Mouse (Mus musculus) lung, postnatal 36 days (tissue): Measurements from ENCODE around the gene Lhfp.
A peak's percentile ranks its signal among the peaks of the same experiment; 100 is the strongest.
"Not testable (repeated sequence)": the region's sequence is repeated elsewhere in the genome, so short reads cannot be mapped to it uniquely, and the experiment has no call there.

Experiments used
- DNase-seq: peaks from one replicate; pipeline ENCODE4 v3.0.0; 2022; ENCODE audit warnings: mixed read lengths

Gene Lhfp

DNA sequence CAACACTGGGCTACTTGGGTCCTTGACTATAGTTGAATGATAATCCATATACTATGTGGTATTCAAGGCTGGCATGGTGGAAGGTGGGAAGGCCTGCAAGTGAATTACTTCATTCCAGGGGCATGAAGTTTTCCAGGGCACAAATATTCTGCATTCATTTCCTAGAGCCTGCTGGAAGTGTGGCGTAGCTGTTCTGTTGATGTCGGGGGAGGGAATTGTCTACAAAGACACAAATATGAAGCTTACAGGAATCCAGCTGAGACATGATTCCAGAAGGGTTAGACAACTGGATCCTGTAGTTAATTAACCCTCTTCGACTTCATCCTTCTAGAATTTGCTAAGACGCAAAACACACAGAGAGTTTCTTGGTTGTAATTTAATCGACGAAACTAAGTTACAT is 60.4 kb downstream of the Lhfp start:
- DNase-seq: no peak

DNA sequence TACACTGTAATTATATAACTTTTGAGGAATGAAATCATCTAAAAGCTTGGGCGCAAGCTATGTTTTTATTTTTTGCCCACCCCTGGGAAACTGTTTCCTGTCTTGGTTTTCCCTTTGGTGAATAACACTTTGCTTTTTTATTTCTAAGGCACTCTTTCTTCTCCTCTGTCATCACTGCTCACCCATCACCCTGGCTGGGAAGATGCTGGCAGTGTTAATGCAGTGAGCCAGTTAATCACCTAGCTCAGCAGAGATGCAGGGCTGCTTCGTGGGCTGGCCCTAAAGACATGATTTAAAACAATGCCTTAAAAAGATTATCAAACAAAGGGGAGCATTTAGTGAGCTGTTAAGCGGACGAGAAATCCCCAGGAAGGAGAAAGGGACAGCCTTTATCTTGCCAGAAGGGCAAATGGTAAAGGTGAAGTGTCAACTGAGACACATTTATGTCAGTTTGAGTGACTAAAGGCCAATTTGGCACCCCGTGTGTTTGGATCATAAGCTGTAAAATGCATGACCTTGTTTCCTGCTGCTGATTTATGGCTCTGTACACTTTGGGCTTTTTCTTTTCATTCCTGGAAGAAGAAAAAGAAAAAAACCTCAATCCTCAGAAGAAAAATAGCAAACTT is 60.9 kb downstream of the Lhfp start:
- DNase-seq: no peak

GRCm38 (mm10) chr3:53102757-53103153 is 61.4 kb downstream of the Lhfp start:
- DNase-seq: no peak

DNA sequence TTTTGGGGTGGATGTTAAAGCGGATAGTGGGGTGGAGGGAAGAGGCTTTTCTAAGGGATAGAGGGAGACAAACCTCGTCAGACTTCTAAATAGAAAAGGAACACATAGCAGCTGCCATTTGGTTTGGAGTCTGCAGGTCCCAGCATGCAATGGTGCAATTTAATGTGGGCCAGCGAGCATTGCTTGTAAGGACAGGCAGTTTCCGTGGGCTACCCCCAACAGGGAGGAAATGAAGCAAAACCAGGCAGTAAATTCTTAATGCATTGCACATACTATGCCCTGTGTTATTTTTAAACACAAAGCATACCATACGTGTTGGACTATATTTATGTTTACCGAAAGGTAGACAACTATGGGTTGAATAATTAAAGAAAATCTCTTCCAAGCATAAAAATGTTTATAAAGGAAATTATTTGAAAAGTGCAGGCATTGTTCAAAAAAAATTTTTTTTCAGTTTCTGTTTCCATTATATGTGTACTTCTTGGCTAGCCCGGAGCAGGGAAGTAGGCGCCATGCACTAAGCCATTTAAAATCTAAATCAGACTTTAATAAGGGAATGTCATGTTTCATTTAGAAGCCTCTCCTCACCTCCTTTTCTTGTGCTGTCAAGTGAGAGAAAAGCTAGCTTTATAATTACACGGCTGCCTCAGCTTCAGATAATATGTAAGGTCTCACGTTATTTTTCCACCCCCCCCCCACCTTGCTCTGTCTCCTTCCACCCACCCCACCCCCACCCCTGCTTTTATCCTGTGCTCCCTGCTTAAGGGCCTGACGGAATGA is 67.5 kb downstream of the Lhfp start:
- no peak for DNase-seq

DNA sequence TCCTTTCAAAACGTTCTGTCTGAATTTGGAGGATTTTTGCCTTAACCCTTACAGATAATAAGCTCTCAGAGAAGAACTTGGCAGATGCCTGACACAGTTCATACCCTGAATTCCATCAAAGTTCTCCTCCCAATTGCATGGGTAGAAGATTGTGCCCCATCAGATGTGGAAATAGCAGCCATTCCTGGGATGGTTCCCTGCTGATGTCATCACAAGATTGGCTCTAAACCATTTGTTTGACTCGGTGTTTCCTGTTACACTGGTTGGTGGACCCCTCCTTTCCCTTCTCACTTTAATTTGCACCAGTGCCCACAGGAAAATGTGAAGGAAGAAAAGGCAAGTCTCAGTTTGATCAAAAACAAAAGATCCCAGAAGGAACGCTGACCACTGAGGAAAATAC is 68.6 kb downstream of the Lhfp start:
- DNase-seq: peak; percentile 70

DNA sequence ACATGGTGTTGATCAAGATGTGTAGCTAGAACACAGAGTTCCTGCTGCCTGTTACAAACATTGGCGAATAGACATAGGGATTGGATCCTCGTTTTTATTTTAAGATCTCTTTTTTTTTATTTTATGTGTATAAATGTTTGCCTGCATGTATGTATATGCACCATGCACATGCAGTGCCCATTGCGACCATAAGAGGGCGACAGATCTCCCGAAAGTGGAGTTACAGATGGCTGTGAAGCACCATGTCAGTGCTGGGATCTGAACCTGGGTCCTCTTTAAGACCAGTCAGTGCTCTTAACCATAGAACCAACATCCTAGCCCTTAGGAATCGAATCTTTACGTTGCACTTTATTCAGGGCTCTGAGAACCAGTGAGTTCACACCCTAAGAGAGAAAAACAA is 70.7 kb downstream of the Lhfp start:
- DNase-seq: no peak

DNA sequence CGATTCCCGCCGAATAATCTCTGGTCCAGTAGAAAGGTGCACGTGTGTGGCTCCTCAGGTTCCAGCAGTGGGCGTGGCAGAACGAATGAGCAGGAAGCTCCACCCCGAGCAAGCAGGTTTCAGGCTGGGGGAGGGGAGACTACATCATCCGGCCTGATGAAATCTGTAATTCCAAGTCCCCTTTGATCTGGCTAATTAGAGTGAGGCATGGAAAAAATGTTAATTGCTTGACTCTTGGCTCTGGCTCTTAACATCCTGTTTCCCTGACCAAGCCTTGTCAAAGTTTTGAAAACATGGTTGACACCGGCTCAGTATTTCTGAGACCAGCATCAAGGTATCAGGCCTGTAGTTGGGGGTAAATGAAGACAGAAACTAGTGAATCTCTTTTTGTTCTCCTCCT is 77.4 kb downstream of the Lhfp start:
- not testable (repeated sequence) for DNase-seq

- no peak for DNase-seq
Measured at GRCm38 (mm10) chr3:53119978-53120377, 78.7 kb downstream of the Lhfp start.

DNA sequence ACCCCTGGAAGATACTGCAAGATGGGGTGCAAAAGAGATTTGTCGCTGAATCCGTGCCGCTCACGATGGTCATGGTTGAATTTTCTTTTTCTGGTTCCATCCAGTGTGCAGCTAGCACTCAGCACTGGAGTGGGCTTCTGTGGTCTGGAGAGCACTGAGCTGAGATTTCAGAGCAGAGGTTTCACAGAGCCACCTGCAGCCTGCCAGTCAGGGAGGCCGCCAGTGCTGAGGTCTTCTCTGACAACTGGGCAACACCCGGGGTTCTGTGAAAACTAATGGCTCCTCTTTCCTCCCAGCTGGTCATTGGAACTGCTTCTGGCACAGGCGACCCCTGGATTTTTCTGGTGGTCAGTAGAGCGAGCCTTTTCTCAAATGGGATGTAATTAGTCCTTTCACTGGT is 84.2 kb downstream of the Lhfp start:
- DNase-seq: no peak

- peak; percentile 24 for DNase-seq
Measured at GRCm38 (mm10) chr3:53138785-53139184, 97.5 kb downstream of the Lhfp start.

GRCm38 (mm10) chr3:53139205-53139604 is 97.9 kb downstream of the Lhfp start:
- no peak for DNase-seq

DNA sequence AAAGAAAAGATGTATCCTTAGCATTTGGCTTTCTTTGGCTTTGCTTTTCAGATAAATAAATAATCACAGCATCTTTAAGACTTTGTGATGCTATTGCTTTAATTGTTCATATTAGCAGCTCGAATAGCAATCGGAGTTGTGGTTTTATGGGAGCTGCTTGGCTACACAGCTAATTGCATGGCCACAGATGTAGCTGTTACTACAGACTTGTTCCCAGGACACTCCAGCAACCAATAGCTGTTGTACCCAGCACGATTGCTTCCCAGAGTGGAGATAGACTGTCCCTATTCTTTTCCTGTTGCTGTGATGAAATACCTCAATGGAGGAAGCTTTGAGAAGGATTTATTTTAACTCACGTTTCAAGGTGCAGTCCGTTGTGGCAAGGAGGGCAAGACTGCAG is 98.3 kb downstream of the Lhfp start:
- DNase-seq: no peak

- DNase-seq: no peak
Measured at GRCm38 (mm10) chr3:53142528-53142927, 101.2 kb downstream of the Lhfp start.

DNA sequence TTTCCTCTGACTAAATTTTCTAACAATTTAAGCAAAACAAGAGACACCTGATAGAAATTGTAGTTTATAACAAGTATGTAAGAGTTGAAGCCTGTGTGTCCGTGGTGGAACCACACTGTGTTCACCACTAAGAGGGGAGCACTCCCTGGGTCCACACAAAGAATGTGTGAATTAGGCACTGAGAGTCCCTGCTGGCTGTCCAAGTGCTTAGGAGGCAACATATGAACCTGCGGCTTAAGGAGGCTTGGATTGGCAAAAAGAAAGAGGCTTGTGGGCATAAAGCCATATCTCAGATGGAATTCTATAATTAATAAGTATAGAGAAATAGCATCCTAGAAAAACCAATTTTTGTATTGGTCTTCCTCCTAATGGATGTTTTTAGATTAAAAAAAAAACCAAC is 104.2 kb downstream of the Lhfp start:
- DNase-seq: no peak

DNA sequence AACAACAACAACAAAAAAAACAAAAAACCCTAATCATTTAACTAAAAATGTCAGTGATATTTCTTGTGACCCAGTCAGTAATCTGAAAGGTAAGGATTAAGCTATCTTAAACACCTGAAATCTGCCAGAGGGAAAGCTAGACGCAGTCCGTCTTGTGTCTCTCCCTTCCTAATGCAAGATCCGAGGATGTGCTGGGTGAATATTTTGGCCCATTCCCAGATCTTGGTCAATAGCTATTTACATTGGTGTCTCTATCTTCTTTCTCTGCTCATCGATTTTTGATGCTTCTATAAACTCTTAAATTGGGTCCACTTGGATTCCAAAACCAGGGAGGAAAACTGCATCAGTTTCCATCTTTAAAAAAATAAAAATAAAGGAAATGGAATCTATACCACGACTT is 104.6 kb downstream of the Lhfp start:
- no peak for DNase-seq

DNA sequence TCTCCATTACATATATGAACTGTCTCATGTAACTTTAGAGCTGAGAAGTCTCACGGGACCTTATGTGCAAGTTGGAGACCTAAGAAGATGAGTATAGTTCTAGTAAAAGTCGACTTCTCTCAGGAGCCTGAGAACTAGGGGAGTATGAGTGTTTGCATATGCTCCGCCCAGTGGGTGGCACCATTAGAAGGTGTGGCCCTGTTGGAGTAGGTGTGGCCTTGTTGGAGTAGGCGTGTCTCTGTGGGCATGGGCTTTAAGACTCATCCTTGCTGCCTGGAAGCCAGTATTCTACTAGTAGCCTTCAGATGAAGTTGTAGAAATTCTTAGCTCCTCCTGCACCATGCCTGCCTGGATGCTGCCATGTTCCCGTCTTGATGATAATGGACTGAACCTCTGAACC is 105.7 kb downstream of the Lhfp start:
- no peak for DNase-seq

DNA sequence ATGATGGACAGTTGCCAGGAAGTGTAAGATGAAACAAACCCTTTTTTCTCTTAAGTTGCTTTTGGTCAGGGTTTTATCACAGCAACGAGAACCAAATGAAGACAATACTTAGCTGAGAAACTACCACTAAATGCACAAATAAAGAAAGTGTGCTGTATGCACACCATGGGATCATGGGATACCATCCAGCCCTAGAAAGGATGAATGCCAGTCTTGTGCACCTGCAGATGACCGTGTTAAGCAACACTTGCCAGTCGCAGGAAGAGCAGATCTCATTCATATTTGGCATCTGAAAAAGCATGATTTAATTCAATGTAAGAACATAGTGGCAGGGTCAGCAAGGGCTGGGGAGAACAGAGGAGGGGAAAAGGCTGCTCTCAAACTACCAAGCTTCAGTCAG is 107.4 kb downstream of the Lhfp start:
- DNase-seq: no peak

DNA sequence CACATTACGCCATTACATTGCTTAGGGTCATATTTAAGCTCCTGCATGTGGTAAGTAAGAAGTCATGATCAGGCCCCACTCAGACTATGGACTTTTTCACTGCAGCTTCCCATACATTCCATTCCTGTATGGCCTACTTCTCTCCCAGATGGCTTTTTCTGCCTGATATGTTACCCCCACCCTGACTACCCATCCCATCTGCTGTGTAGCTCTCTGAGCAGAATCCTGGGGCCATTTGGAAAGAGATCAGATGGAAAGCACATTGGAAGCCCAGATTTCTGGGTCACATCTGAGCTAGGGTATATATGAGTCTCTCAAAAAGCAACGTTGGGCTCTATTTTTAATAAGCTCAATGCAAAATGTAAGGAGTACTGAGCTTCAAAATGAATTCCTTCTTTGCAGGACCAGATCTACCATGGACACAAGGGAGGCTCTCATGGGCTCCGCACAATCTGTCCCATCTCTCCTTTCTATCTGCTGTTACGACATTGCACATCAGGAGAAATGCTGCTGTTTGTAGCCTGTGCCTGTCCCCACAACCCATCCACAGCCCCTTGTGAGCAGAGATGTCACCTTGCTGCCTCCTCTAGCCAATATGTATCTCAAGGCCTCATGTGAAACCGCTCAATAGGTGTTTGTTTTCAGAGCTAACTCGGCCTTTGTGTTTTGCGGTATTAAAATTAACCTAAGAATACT is 108.4 kb downstream of the Lhfp start:
- DNase-seq: no peak

- peak; percentile 62 for DNase-seq
Measured at GRCm38 (mm10) chr3:53151081-53151480, 109.8 kb downstream of the Lhfp start.

DNA sequence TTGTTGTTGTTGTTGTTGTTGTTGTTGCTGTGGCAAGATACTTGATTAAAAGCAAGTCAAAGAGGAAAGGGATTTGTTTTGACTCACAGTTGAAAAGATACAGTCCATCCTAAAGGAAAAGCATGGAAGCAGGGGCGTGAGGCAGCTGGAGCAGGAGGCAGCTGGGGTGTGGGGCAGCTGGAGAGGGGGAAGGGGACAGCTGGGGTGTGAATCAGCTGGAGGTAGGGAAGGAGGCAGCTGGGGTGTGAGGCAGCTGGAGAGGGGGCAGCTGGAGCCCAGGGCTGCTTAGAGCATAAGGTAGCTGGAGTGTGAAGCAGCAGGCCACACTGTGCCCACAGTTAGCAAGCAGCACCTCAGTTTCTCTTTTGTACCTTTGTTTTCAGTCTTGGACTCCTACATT is 110.3 kb downstream of the Lhfp start:
- no peak for DNase-seq

DNA sequence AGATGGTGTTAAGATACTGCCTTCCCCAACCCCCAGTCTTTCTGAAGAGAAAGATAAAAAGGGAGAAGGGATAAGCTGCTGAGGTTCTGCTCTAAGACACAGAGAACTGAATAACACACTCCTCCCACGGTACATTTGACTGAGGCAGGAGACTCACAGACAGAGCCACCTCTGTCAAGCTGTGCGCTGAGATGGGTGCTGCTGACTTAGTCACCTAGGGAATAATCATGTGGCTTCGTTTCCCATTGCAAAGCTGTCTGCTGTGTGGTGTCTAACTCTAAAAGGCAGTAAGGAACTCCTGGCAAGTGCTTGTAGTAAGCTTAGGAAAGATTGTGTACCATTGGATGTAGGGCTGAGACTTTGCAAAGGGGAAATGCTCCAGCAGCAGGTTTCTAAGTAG is 120.6 kb downstream of the Lhfp start:
- DNase-seq: no peak

DNA sequence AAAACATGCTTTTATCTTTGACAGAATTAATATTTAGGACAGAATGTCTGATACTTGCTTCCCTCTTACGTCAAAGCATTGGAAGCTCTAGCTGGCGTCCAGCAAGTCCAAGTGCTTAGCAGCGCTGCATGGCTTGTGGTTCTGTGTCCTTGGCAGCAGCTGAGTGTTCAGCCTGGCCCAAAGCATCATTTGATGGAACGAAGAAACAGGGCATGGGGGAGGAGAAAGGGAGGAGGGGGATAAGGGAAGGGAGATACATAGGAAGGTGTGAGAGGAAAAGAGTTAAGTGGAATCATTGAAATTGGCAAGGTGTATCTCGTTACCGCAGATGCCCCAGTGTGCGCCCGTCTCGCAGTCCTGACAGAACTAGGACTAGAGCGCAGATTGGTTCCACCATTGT is 124.0 kb downstream of the Lhfp start:
- DNase-seq: peak; percentile 36

- peak; percentile 55 for DNase-seq
Measured at GRCm38 (mm10) chr3:53166001-53166400, 124.7 kb downstream of the Lhfp start.

DNA sequence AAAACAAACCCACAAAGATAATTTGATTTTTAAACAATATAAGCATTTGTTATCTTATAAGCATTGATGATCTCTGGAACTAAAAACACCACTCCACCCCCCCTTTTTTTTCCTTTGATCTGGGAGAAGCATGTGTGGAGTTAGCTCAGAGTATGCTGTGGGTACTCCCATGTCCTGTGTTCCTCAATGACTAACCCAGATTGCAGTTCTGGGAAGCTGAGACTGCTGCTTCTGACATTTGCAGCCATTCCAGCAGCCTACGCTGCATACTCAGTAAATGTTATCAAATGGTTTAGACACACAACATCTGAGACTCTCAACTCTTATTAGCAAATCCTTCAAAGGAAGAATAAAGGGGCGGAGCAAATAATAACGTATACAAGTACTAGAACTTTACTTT is 128.2 kb downstream of the Lhfp start:
- DNase-seq: peak; percentile 10
